Mouse (Mus musculus): ENCODE results near the gene Armcx4.
"Not testable (repeated sequence)": the region's sequence is repeated elsewhere in the genome, so short reads cannot be mapped to it uniquely, and the experiment has no call there.

Armcx4 gene

DNA sequence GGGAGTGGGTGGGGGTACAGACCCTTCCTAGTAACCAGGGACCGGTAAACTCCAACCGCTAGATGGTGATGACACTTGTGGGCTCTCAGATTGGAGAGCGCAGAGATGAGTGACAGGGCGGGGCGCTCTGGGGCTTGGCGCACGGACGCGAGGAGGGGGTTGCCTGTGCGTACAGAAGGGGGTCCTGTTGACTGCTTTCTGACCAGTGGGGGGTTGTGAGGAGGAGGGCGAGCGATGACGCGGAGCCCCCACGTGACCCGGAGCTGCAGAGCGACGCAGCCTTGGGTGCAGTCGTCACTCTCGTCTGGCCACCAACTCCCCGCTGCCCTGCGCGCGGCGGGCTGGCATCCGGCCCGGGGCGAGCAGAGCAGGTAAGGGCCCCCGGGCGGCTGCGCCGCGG is at the start of gene Armcx4:
Gene Armcx4, plus strand, starts transcription at position 253 of the 400 bp plus-strand sequence.
- DNase-seq (ENCODE audit: low spot score in 2 of 2): peak in 1 of 2 experiments; percentile 54

DNA sequence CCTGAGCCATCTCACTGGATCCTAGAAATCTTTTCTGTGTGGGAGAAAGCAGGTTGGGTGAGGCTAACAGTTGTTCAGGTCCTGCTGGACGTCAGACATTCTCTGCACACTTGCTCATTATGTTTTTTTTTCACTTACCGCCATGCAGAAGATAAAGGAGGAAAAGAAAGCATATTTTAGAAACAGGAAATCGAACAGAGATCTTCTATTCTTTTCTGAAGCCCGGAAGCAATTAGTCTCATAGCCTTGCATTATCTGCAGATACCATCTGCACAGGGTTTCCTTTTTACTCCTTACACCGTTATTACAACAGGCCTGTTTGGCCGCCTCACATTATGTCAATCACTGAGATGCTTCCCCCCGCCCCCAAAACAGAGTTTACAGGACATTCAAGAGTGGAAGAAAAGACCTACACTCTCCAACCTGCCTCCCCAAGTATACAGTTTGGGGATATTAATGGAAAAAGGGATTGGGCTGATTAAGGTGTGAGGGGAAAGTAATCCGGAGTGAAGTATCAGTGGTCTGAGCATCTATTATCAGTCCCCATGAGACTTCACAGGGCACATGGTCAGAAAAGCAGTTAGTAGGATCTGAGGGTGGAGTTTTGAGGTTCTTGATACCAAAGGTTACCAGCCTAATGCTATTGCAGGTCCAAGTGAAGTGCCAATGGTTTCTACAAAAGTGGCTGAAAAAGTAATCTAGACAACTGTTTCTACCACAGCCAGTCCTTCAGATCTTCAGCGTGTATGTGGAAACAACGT is 45.1 kb upstream of the Armcx4 start:
- no peak for DNase-seq (ENCODE audit: low spot score in 2 of 2)

DNA sequence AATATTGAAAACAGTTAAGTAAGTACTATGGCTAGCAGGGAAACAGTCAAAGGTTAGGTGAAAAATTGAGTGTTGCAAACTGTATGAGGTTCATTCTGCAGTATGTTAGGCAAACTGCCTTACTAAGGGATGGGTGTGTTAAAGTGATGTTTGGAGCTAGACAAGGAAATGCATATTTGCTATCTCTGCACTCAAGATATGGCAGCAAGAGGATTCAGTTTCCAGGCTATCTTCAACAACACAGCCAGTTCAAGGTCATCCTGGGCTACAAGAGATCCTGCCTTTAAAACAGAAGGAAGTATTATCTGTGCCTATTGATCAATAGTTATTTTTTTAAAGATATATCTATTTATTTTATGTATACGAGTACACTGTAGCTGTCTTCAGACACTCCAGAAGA is 40.0 kb upstream of the Armcx4 start:
- DNase-seq (ENCODE audit: low spot score in 2 of 2): no peak

DNA sequence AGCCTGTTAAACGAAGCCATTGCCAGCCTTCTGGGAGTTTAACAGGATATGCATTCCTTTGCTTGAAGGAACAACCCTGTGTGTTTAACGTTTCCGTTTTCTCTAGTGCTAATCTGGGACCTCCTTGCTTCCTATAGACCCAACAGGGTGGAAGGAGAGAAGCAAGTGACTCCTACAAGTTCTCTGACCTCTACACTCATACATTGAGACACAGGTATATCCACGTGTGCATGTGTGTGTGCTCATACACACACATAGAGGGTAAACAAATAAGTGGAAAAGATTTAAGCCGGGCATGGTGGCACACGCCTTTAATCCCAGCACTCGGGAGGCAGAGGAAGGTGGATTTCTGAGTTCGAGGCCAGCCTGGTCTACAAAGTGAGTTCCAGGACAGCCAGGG is 38.9 kb upstream of the Armcx4 start:
- DNase-seq (ENCODE audit: low spot score in 2 of 2): no peak

DNA sequence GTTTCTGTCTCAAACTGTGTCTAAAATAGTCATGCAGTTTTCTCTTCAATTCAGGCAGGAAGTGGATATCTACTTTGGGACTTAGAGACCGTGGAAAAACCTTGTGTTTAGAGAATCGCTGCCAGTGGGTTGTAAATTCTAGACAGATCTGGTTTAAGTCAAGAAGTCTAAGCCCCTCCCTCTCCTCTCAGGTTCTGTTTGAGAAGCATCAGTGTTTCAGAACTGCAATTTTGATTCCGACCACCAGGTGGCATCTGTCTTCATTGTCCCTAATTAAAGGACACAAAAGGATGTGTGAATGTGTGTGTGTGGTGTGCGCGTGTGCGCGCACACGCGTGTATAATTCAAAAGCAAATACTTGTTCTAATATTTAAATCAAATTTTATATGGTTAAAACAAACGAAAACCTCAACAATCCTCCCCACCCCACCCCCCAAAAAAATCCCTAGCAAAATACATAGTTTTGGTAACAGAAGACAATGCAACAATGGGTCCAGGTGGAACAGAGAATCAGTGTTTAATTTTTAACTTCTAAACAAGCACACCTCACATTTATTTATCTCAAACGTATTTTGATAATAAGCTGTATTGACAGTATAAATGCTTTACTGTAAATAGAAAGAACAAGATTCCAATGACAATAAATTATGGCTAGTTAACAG is 38.2 kb upstream of the Armcx4 start:
- DNase-seq (ENCODE audit: low spot score in 2 of 2): peak; percentile 43 to 81

DNA sequence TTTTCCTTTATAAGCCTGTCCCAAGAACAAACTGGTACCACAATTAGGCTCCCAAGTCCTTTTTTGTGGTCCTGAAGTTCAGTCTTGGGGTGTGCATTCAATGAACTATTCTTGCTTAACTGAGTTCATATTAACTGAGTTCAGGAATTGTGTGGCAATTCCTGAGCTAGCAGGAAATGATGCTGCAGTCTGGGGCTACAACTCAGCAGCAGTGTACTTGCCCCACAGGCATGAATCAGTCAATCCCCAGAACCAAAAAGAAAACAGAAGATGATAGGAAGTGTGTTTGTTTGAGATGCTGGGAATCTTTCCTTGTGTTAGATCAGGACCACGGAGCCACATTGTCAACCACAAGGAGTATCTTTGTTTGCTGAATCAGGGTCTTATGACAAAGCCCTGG is 34.3 kb upstream of the Armcx4 start:
- DNase-seq (ENCODE audit: low spot score in 2 of 2): no peak

DNA sequence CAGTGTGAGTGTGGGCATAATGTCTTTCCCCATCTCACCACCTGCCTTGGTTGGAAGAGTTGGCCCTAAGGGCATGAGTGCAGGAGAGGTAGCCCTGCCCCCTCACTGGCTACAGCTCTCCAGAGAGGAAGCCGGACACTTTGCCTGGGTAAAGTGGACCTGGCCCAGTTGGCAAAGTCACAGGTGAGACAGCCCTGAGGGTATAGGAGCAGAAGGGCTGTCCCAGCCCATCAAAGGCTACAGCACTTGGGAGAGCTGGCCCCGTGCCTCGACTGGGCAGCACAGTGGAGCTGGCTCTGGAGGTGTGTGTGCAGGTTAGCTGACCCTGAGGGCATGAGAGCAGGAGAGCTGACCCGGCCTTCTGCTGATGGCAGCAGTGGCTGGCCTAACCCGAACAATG is 24.7 kb upstream of the Armcx4 start:
- DNase-seq (ENCODE audit: low spot score in 2 of 2): no peak

DNA sequence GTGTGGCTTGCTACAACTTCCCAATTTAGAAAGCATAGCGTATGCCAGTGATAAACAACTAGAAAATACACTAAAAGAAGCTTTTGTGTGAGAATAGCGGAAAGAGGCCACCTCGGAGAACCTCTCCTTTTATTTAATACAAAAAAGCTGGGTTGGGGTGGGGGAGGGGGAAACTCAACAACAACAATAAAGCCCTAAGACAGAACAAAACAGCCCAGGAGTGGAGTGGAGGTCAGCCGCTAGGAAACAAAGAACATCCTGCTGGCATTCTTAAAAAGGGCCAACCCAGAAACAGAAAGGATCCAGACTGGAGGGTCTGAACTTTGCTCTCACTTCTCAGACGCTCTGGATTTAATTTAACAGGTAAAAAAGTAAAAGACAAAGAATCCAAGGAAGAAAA is 11.3 kb upstream of the Armcx4 start:
- DNase-seq (ENCODE audit: low spot score in 2 of 2): no peak

DNA sequence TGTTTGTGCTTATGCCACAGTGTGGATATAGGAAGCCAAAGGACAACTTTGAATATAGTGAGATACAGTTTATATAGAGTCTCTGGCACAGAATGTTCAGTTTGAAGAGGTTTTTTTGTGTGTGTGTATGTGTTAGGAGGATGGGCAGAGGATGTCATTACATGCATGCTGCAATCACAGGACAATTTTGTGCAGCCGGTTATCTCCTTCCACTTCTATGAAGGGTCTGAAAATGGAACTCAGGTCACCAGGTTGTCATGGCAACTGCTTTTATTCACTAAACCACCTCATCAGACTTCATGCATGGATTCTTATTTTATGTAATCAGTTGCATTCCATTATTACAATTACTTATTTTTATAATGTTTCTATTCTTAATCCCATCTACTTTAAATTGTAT is 10.4 kb upstream of the Armcx4 start:
- DNase-seq (ENCODE audit: low spot score in 2 of 2): no peak

DNA sequence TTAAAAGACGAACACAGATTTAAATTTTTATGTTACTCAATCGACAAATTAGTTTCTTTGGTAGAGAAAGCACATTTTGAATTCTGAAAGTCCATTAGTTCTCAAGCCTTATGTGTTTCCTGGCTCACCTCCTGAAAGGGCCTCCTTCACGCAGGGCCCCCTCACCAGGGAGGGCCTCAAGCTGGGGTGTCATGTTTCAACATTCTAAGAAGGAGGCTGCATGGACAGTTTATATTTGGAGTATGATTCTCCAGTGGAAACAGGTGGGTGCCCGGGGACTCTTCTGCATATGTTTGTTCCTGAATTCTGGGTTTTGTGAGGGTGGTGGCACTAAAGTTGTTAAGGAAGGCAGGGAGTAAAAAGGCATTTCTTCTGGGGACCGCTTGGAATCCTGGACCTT is 1.4 kb upstream of the Armcx4 start:
- DNase-seq (ENCODE audit: low spot score in 2 of 2): no peak

DNA sequence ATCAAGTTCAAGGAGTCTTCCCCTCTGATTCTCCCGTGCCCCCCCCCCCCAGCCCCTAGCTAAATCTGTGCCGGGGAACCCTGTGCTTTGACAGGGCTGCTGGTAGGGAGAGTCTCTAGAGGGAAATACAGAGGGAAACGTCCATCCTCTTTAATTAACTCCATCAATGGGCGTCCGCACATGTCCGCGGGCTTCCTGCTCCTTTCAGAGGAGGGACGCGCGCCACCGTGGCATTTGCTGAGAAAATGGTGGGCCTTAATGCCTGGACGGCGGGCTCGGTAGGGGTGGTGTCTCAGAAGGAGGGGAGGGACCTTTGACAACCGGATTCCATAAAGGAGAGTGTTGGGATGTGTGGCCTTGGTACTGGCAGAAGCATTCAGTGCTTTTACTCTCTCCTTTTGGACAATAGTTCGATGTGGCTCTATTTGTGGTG is 436 bp downstream of the Armcx4 start:
- DNase-seq (ENCODE audit: low spot score in 2 of 2): peak in 1 of 2 experiments; percentile 24

DNA sequence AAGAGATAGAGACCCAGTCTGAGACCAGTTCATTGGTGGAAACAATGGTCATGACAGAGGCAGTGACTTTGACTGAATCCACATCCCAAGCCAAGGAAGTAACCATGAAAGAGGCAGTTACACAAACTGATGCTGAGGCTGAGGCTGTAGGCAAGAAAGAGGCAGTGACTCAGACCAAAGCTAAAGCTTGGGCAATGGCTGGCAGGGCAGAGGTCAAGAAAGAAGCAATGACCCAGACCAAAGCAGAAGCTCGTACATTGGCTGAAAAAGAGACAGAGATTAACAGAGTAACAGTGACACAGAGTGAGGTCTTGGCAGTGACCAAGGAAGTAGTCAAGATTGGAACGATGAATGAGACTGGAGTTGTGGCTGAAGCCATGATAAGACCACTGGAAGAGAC is 3.4 kb downstream of the Armcx4 start:
- DNase-seq (ENCODE audit: low spot score in 2 of 2): no peak

DNA sequence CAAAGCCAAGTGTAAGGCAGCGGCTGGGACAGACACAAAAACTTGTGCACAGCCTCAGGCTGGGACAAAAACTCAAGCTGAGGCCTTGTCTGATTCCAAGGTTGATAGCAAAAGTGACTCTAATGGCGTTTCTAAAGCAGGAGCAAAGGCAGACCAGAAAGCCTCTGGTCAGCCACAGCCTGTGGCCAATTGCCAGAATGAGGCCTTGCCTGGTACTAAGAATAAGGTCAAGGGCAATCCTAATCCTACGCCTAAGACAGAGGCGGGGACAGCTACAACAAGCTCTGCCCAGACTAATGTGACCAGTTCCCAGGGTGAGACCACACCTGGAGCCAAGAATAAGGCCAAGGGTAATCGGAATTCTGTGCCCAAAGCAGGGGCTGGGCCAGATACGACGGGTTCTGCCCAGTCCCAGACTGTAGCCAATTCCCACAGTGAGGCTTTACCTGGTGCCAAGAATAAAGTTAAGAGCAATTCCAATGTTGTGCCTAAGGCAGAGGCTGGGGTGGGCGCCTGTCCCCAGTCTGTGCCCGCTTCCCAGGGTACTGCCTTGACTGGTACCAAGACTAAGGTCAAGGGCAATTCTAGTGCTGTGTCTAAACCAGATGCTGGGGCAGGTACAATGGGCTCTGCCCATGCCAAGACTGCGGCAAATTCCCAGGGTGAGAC is 4.7 kb downstream of the Armcx4 start:
- no peak for DNase-seq (ENCODE audit: low spot score in 2 of 2)

DNA sequence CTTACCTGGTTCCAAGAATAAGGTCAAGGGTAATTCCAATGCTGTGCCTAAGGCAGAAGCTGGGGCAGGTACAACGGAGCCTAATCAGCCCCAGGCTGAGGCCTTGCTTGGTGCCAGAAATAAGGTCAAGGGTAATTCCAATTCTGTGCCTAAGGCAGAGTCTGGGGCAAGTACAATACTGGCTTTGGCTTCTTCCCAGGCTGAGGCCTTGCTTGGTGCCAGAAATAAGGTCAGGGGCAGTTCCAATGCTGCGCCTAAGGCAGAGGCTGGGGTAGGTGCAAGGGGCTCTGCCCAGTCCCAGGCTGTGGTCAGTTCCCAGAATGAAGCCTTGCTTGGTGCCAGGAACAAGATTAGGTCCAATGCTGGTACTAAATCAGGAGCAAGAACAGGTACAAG is 5.2 kb downstream of the Armcx4 start:
- DNase-seq (ENCODE audit: low spot score in 2 of 2): no peak

DNA sequence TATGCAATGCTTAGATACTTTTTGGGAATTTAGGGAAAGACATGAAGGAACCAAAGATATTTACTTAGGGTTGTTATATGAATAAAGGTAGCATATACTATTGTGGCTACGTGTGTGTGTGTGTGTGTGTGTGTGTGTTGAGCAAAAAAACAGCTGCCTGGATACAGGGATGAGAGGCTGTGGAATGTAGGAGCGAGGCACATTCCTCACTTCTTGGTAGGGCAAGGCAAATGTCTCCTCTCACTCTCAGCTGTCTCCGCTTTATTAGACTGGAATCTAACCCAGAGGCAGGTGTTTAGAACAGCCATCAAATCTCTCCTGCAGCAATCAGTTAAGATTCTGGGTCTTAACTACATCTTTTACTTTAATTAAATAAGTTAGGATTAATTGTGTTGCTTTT is 30.5 kb downstream of the Armcx4 start:
- DNase-seq (ENCODE audit: low spot score in 2 of 2): no peak

DNA sequence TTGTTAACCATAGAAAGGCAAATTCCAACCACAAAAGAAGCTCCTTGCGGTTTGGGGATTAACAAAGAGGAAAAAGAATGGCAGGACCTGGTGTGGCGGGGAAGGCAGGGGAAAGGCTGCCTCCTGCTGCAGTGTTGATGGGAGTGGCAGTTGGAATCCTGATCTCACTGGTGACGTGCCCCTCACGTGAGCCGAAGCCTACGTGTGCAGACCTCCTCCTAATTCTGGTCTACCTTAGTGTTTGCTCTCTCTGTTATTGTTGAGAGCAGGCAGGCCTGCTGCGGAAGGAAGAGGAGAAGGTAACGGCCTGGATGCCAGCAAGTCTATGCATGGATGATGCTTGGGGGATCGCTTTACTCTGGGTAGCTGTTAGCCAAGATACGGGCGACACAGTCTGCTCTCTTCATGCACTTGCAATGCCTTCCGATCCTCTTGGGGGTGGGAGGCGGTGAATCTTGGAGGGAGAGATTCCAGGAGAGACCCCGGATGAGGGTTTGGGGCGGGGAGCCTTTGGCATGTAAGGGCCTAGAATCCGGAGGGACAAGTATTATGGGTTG is 31.5 kb downstream of the Armcx4 start, which contains the start of gene Armcx1:
Gene Armcx1, plus strand, starts transcription at position 212 of the 557 bp plus-strand sequence.
- peak; percentile 42 to 60 for DNase-seq (ENCODE audit: low spot score in 2 of 2)

DNA sequence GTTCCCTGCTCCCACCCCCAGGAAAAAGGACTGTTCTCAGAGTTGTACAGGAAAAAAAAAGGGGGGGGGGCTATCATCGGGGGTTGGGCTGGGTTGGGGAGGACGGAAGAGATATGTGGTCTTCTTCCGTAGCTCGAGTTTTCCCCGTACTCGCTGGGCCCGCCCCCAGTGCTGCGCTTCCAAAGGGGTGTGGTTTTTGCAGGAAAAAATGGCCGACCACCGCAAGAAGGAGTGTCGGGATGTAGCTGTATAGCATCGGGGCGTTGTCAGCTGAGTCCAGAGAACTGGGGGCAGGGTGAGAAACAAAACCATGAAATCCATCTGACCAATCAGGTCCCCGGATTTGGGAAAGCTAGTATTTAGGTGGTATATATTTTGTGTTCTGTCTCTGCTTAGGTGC is 32.2 kb downstream of the Armcx4 start:
- DNase-seq (ENCODE audit: low spot score in 2 of 2): peak in 1 of 2 experiments; percentile 57

DNA sequence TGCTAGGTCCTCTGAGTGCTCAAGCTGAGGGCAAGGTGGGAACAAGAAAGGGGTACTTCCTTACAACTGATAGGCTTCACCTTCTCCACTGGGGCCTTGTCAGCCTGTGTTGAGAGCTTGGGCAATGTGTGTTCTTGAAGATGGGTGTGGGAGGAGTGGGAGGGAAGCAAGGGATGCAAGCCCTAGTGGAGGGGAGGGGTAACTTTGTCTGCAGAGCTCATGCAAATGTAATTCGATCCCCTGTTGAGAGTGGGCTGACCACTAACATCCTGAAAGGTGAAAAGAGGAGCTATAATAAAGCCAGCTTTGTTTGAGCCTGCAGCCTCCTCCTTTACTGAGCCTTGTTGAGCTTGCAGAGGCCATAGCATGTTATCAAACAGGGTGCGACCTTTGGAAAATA is 37.4 kb downstream of the Armcx4 start:
- not testable (repeated sequence) for DNase-seq (ENCODE audit: low spot score in 2 of 2)

DNA sequence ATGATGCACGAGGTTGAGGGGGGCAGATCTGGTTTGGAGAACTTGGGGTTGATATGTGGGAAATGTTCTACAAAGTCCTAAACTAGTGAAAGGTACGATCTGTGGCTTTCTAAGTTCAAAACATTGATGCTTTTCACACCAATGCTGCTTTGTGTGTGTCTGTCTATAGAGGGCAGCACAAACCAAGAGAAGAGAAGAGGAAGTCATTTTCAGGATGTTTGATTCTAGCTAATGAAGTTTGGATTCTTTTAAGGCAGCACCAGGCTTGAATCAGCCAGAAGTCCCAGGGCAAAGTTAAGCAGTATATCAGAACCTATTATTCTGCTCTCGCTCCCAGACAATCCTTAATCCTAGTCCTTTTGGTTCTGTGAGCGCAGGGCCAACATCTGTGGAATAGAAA is 43.5 kb downstream of the Armcx4 start:
- DNase-seq (ENCODE audit: low spot score in 2 of 2): no peak

DNA sequence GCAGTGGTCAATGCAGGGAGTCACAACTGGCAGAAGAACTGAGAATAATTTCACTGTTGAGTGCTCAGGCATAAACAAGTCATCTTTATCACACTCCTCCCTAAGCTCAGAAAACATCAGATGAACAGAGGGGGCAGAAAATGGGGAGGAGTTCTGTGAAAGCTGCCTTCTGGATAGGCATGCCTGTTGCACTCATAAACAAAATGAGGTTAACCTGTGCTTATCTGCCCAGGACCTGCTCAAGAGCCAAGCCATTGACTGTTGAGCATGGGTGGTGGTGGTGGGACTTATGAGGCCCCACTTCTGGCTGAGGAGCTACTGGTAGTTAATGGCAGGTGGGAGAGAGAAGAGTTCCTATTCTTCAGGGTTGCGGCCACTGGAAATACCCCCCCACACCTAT is 51.5 kb downstream of the Armcx4 start:
- DNase-seq (ENCODE audit: low spot score in 2 of 2): no peak

DNA sequence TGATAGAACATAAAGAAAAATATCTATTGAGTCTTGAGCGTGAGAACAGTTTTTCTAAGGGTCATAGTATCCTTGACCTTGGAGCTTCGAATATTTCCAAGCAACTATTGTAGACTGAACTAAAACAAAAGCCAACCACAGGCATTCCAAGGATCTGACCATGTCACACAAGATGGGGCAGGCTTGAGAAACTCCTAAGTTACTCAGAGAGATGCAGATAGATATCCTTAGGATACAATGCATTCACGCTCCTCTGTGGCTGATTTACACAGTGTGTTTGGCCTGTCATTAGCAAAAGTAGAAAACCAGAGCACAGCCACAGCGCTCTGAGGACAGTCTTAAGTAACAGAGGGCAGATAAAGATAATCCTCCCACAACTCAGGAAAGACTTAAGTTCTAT is 52.8 kb downstream of the Armcx4 start:
- no peak for DNase-seq (ENCODE audit: low spot score in 2 of 2)

DNA sequence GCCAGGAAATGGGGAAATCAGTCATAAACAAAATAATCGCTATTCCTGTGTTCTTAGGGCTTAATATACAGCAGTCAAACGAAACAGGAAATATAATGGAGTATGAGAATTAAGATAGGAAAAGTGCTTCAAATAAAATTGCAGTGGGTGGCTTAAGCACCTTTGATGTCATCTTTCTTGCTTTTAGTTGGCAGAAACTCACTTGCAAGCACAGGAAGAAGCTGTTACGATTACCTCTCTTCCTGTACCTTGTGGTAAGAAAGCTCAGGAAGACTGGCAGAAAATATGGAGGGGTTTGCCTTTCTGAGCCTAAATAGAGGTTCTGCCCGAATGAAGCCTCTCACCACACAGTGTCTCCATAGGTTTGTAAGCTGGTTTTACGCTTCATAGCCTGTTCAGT is 55.5 kb downstream of the Armcx4 start:
- DNase-seq (ENCODE audit: low spot score in 2 of 2): no peak
